Mouse (Mus musculus): ENCODE measurements around the gene Gm49721. TPM values are rescaled to one million over a fixed set of nuclear protein-coding genes. Genes with fewer than 3 reads are reported as not detected.
"Not testable (repeated sequence)": the region's sequence is repeated elsewhere in the genome, so short reads cannot be mapped to it uniquely, and the experiment has no call there.

Gm49721 gene
- not detected for total RNA-seq (2021)
- long read RNA-seq, experiment 1, partial matches to known transcripts, result 1 of 3 reads
- long read RNA-seq, experiment 1, other reads (novel, unspliced or antisense), result 2 of 3 reads
- long read RNA-seq, experiment 2, partial matches to known transcripts, result 0 of 4 reads
- long read RNA-seq, experiment 2, other reads (novel, unspliced or antisense), result 4 of 4 reads

GRCm38 (mm10) chr17:6978287-6979248 is at the start of gene Gm49721:
Gene Gm49721, plus strand, starts transcription at chr17:6978904.
- peak; percentile 56 for DNase-seq

- not testable (repeated sequence) for DNase-seq
Measured at GRCm38 (mm10) chr17:6931625-6932024, 47.1 kb upstream of the Gm49721 start.

- DNase-seq, result not testable (repeated sequence)
Measured at GRCm38 (mm10) chr17:6942560-6942959, 36.1 kb upstream of the Gm49721 start.

GRCm38 (mm10) chr17:6947637-6947983 is 31.1 kb upstream of the Gm49721 start:
- DNase-seq, result not testable (repeated sequence)

- peak; percentile 71 for DNase-seq
Measured at GRCm38 (mm10) chr17:6947984-6948768, 30.5 kb upstream of the Gm49721 start, which contains the start of gene Rsph3b. Gene Rsph3b, minus strand, starts transcription at chr17:6948682.

GRCm38 (mm10) chr17:6948769-6949228 is 29.9 kb upstream of the Gm49721 start:
- not testable (repeated sequence) for DNase-seq

GRCm38 (mm10) chr17:6958881-6959280 is 19.8 kb upstream of the Gm49721 start:
- DNase-seq, result not testable (repeated sequence)

GRCm38 (mm10) chr17:6959543-6960259 is 19.0 kb upstream of the Gm49721 start:
- not testable (repeated sequence) for DNase-seq

- DNase-seq, result not testable (repeated sequence)
Measured at GRCm38 (mm10) chr17:6960349-6960748, 18.4 kb upstream of the Gm49721 start.

- peak; percentile 37 for DNase-seq
Measured at GRCm38 (mm10) chr17:6960776-6961175, 17.9 kb upstream of the Gm49721 start, which contains the start of gene Tagap1. Gene Tagap1, minus strand, starts transcription at chr17:6961156.

GRCm38 (mm10) chr17:6961181-6962000 is 17.3 kb upstream of the Gm49721 start:
- DNase-seq, result not testable (repeated sequence)

- DNase-seq, result not testable (repeated sequence)
Measured at GRCm38 (mm10) chr17:6962339-6962738, 16.4 kb upstream of the Gm49721 start.

GRCm38 (mm10) chr17:6962936-6963335 is 15.8 kb upstream of the Gm49721 start:
- DNase-seq, result not testable (repeated sequence)

- DNase-seq, result not testable (repeated sequence)
Measured at GRCm38 (mm10) chr17:6965364-6965763, 13.3 kb upstream of the Gm49721 start.

GRCm38 (mm10) chr17:6967673-6968072 is 11.0 kb upstream of the Gm49721 start:
- not testable (repeated sequence) for DNase-seq

GRCm38 (mm10) chr17:6970334-6970733 is 8.4 kb upstream of the Gm49721 start, which contains the start of gene Rnaset2b:
Gene Rnaset2b, plus strand, starts transcription at chr17:6970634.
- not testable (repeated sequence) for DNase-seq

GRCm38 (mm10) chr17:6971238-6971637 is 7.5 kb upstream of the Gm49721 start:
- not testable (repeated sequence) for DNase-seq

- not testable (repeated sequence) for DNase-seq
Measured at GRCm38 (mm10) chr17:6972836-6973396, 5.8 kb upstream of the Gm49721 start.

GRCm38 (mm10) chr17:6974985-6975384 is 3.7 kb upstream of the Gm49721 start:
- DNase-seq, result not testable (repeated sequence)

- DNase-seq, result not testable (repeated sequence)
Measured at GRCm38 (mm10) chr17:6979380-6979779, 676 bp downstream of the Gm49721 start.
